Mouse (Mus musculus) heart, postnatal 4 days (tissue): ENCODE results near the gene Tmigd1. TPM values are rescaled to one million over a fixed set of nuclear protein-coding genes. Genes with fewer than 3 reads are reported as not detected.

Experiments
- DNase-seq: peaks from one replicate; pipeline ENCODE4 v3.0.0; 2021
- total RNA-seq, 2 experiments: library from RNA; stranded (reverse); gene quantifications; 2 replicates each; pipeline ENCODE4 v1.2.3; 2021

Gene Tmigd1
- under 1 TPM in 1 of 2 experiments, not detected in 1; 0.59 TPM for total RNA-seq

DNA sequence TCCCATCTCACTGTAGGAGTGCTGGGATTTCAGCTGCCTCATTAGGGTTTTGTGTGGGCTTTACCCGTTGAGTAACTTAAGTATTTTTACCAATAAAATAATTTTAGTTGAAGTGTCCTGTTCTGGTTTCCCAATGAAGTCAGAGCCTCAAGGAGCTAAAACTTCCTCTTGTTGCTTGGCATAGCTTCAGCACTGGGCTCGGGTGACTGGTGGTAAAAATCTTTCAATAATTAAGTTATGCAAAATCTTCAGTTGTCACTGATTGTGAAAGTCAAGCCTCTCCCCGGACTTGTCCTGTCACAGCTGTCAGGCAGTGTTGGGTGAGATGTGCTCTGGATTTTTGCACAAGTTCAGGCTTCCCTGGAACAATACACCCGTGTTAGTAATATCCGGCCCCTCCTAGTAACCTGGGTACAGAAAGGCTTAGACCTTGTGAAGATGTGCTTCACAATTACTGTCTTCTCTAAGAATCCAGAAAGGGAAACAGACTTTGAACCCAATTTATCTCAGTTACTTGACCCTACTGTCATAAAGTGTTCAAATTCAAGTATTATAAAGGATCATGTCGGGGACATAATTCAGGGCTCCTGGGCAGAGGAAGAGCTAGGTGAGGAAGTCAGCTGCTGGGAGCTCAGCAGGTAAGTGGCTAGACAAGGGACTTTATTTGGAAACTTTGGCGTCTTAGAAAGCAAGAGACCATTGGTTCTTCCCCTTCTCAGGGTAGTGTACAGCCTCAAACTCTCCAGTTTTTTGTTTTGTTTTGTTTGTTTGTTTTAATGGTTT lies at the start of gene Tmigd1:
Gene Tmigd1, plus strand, starts transcription at position 581 of the 783 bp plus-strand sequence.
- DNase-seq: no peak

DNA sequence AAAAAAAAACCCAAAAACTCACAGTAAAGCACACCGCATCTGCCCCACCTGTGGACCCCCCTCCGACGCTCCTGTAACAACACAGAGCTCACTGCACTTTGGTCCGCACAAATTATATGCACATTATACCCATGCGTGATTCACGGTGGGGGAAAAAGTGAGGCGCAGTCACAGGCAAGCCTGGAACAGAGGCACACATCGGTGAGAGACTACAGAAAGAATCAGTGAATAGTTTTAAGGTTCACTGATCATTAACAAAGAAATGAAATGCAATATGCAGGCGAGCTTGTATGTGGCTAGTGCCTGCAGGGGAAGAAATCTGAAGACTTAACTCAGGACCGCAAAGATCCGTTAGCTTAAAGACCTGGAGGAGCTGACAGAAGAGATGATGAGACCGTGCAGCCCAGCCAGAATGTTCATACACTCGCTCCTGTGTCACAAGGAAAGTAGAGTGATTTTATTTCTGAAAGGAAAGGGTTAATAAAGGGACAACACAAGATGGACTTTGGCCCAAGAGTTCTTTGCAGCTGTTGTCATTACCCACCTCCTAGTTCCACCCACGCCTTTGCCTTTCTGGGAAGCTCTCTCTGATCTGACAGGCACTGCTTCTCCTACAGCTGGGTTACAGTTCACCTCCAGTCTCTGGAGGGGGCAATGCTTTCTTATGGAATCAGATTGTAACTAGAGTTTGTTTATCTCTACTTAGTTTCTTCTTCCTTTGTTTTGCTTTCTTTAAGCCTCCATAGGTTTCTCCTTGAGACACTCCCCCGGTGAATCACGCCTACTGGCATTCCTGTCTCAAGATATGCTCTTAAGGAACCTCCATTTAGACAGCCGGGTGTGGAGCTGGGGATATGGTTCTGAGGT lies 47.3 kb upstream of the Tmigd1 start:
- peak; percentile 34 for DNase-seq

DNA sequence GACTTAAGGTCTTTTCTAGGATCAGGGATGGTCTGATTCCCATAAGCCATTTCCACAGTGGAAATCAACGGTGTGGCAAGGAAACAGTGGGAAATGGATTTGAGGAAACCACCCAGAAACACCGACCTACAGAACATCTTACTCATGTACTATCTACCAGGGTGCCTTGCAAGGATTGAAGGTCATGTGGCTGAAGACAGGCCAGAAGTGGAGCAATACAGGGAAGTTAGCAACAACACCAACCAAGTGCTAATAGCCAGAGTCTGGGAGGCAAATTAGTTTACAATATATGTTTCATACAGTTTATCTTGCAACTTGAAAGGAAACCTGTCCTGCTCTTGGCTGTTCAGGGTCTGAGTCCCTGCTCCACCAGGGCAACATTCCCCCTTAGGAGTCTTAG lies 45.4 kb upstream of the Tmigd1 start:
- no peak for DNase-seq

- DNase-seq: peak; percentile 43
Observed at GRCm38 (mm10) chr11:76857111-76857510, 44.8 kb upstream of the Tmigd1 start.

GRCm38 (mm10) chr11:76858781-76859180 lies 43.2 kb upstream of the Tmigd1 start:
- DNase-seq: no peak

DNA sequence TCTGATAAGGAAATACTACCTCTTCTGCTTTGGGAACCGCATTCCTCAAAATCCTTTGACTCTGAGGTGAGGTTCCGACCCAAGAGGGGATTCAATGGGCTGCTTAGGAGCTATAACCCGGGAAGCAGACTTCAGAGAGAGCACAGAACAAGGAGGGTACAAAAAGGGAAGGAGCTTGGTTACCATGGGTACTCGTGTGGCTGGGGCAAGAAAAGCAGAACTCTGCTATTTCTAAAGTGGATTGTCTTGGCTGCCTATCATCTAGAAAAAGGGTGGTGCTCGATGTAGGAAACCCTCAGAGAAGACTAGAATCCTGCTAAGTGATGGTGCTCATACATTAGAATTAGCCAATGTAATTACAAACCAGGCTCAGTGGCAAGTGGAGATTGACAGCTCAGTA lies 42.7 kb upstream of the Tmigd1 start:
- DNase-seq: no peak

DNA sequence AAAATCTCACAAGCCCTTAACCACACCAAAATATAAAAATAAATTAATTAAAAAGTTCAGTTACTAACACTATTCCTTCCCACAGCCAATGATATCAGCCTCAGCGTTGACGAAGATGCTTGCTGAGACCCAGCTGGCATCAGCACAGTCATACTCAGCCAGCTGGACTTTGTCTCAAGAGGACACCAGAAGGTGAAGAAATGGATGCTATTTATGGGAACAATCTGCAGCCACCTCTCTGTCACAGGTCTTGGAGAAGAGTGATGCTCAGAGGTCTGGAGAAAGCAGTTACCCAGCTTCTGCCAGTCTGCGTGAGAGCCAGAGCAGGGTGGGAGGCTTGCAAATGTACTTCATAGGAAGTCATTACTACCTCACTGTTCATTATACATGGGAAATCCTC lies 40.8 kb upstream of the Tmigd1 start:
- peak; percentile 21 for DNase-seq

GRCm38 (mm10) chr11:76872556-76873234 lies 29.3 kb upstream of the Tmigd1 start:
- DNase-seq: no peak

DNA sequence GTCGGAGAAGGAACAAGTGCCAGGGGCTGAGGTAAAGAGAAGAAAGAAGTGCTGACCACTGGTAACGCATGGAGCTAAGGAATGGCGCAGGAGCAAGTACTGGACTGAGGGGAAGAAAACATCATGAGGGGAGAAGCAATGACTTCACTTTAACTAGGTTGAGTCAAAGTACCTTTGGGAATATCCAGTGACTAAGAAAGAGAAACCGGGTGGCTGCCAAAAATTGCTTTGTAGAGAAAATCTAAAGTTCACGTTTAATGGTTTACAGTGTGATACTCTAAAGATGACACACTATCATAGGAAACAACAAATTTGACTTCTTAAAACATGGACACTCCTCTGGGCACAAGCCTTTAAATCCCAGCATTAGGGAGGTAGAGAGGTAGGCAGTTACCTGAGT lies 28.1 kb upstream of the Tmigd1 start:
- DNase-seq: no peak

- no peak for DNase-seq
Observed at GRCm38 (mm10) chr11:76874766-76875165, 27.2 kb upstream of the Tmigd1 start.

DNA sequence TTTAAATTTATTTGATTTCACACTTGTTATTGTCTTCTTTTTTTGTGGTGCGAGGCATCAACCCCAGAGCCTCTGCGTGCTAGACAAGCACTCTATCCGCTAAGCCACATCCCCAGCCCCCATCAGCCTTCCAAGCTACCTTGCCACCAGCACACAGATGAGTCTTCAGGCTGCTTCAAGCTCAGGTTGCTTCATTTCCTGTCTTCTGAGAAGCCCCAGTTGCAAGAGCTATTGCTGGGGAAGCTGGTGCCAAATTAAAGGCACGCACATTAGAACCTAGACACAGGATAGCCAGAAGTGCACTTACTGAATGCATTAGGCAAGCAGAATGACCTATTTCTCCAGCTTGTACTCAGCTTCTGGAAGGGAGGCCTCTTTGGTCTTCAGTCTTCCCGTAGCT lies 22.1 kb upstream of the Tmigd1 start:
- DNase-seq: no peak

DNA sequence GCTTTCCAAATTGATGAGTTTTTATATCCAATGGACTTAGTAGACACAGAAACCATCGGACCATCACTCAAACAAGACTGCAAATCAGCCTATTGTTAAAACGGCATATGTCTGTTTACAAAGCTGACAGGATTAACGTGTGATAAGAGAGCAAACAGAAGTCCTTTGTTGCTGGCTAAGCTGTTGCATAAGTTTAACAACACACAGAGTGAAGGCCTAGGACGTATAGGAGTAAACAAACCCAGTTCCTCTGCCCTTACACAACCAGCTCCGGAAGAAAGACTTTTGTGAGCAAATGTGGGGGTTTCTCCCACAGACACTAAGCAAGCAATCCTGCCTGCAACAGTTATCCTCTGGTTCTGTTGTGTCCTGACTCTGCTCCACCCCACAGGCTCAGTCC lies 17.5 kb upstream of the Tmigd1 start:
- DNase-seq: no peak

GRCm38 (mm10) chr11:76889339-76890164 lies 12.4 kb upstream of the Tmigd1 start:
- DNase-seq: peak; percentile 25

DNA sequence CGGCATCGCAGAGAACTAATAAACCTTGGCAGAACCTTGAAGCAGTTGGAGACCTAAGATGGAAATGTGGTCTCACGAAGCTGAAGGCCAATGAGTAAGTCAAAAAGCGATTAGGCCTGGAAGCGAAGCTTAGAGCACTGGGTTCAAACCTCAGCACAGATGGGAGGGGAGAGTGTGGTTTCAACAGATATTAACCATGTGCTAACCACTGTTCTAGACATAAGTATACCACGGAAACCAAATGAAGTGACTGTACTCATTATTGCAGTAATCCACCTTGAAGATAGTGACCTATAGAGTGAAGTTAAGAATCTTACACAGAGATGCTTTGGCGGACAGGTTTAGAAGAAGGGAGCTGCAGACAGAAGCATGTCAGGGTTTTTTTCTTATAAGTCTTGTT lies 10.8 kb upstream of the Tmigd1 start:
- DNase-seq: no peak

- no peak for DNase-seq
Observed at GRCm38 (mm10) chr11:76891738-76892349, 10.1 kb upstream of the Tmigd1 start.

DNA sequence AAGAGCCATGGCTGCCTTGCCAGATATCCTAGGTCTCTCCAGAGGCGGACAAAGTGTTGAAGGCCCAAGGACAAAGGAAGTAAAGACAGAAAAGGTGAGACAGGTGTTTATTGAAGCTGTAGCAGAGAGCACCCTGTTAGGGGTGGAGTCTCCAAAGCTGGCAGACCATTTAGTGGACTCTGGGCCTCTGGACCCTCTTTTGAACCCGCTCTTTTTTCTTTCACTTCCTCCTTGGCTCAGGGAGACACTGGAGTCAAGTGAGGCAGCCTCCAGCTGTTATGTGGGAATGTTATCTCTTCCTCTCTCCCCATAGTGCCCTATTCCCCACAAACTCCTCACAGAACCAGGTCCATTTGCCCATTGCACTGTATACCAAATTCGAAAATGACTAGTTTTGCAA lies 9.0 kb upstream of the Tmigd1 start:
- no peak for DNase-seq

GRCm38 (mm10) chr11:76893570-76893969 lies 8.4 kb upstream of the Tmigd1 start:
- peak; percentile 63 for DNase-seq

GRCm38 (mm10) chr11:76894240-76894639 lies 7.7 kb upstream of the Tmigd1 start:
- peak; percentile 78 for DNase-seq

DNA sequence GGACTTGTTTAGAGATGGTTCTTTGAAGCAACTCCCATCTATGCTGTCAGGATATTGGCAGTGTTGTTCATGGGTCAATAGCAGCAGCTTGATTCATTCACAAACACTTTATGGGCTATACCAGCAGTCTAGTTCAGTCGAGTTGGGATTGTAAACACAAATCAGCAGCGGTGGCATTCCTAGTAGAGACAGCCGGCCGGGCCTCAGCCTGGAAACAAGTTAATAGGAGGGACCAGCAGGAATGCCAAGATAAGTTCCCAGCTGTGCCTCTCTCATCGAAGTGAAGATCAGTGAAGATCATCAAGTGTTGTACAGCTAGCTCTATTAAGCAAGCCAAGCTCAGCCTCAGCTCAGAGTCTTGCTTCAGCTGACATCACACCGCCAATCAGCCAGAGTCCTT lies 5.6 kb upstream of the Tmigd1 start:
- no peak for DNase-seq

GRCm38 (mm10) chr11:76897126-76897525 lies 4.8 kb upstream of the Tmigd1 start:
- no peak for DNase-seq

- no peak for DNase-seq
Observed at GRCm38 (mm10) chr11:76897871-76898270, 4.1 kb upstream of the Tmigd1 start.

DNA sequence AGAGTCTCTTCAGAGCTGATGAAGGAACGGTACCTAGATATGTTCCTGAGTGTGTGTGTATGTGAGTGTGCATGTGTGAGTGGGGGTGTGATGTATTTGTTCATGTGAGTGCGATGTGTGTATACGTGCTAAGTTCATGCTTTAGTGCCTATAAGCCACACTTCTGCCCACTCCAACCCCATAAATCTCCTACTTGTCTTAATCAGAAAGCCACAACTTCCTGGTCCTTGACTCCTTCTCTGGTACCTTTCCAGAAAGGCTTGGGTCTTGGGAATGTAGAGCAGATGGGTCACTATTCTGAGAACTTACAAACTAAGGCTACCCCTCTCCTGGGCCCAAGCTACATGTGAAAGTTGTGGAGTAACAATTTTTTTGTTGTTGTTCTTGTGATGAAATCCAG lies 3.2 kb upstream of the Tmigd1 start:
- no peak for DNase-seq
